Mouse (Mus musculus): ENCODE measurements at regions not wholly inside any gene's neighbourhood (a gene's known extent, or its start where the extent isn't known, plus 50 kb on each side); places are given as distances from the start of the nearest gene placed in this dataset.

- Histone ChIP-seq H3K27ac (replicated peaks in 1 of 2; ENCODE audit: control insufficient read depth in 1 of 2, insufficient read depth in 1 of 2, low read depth in 2 of 2, low read length in 2 of 2) (no peak overlapping the region), H3K4me1 (ENCODE audit: control insufficient read depth in 2 of 2, insufficient read depth in 2 of 2, low read length in 2 of 2) (peaks cover 5 to 7% of the 10 kb centered on the region in 2 experiments; a peak in 2 of 4 replicates), H3K9ac (ENCODE audit: low read length) (no peak overlapping the region), H3K4me2 (ENCODE audit: low read length) (no peak overlapping the region), H3K36me3 (ENCODE audit: control insufficient read depth, insufficient read depth, low read length) (no peaks in the 10 kb centered on the region), H3K4me3 (ENCODE audit: control insufficient read depth in 1 of 2, insufficient read depth in 1 of 2, low read depth in 1 of 2, low read length in 2 of 2) (no peak overlapping the region), H3K27me3 (ENCODE audit: control insufficient read depth, insufficient read depth, low read length) (0 out of 2 replicates have a peak, but pooled peaks cover 3% of the 10 kb centered on the region), H3K9me3 (ENCODE audit: control insufficient read depth, low read length) (no peaks in the 10 kb centered on the region)
- no peak for ATAC-seq (ENCODE audit: insufficient number of reproducible peaks, insufficient read depth, low FRiP score, low read depth)
- WGBS: 26% methylated on average over 11 of the region's 11 CpGs
These were observed 246.8 kb upstream of the Prox1 start for GRCm38 (mm10) chr1:190417326-190417725.

DNA sequence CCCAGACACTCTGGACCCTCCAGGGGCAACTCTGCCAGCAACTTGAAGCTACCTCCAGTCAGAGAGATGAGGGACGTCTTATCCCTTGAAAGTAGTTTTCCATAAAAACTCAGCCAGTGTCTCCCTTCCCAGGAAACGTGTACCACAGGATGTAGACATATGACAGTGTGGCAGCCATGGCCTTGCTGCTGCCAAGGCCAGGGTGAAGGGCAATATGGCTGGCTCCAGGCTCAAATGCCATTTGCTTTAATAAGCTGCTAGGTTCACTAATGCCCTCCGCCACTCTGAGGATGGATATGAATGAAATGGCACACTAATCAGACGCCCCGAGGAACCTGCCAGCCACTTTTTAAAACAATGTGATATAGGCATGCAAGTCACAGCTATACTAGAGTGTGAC is 241.2 kb upstream of the Prox1 start:
- Histone ChIP-seq H3K27ac (replicated peaks in 1 of 2; ENCODE audit: control insufficient read depth in 1 of 2, insufficient read depth in 1 of 2, low read depth in 2 of 2, low read length in 2 of 2) (no peak overlapping the region), H3K4me1 (ENCODE audit: control insufficient read depth in 2 of 2, insufficient read depth in 2 of 2, low read length in 2 of 2) (no peaks in the 10 kb centered on the region), H3K9me3 (ENCODE audit: control insufficient read depth, low read length) (no peaks in the 10 kb centered on the region), H3K4me3 (ENCODE audit: control insufficient read depth in 1 of 2, insufficient read depth in 1 of 2, low read depth in 1 of 2, low read length in 2 of 2) (no peak overlapping the region), H3K4me2 (ENCODE audit: low read length) (no peak overlapping the region), H3K27me3 (ENCODE audit: control insufficient read depth, insufficient read depth, low read length) (no peaks in the 10 kb centered on the region), H3K9ac (ENCODE audit: low read length) (no peak overlapping the region), H3K36me3 (ENCODE audit: control insufficient read depth, insufficient read depth, low read length) (no peaks in the 10 kb centered on the region)
- 86% methylated on average over 5 of the region's 5 CpGs for WGBS
- no peak for ATAC-seq (ENCODE audit: insufficient number of reproducible peaks, insufficient read depth, low FRiP score, low read depth)

DNA sequence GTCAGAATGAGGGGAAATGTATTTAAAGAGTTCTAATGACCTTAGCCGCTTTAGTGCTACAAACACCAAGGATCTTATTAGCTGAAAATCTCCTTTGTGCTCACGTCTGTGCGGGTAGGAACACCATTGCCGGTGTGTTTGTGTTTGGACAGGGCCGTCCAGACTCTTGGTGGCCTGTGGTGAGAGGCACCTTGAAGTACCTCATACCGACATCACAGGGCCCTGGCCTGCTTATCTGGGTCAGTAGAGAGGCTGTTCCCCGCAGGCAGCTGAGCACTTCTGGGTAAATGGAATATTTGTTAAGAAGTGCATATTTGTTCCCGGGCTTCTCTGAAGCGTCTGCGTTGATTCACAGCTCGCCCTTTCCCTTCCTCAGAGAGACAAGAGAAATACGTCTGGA is 232.8 kb upstream of the Prox1 start:
- WGBS: 32% methylated on average over 12 of the region's 12 CpGs
- Histone ChIP-seq H3K4me1 (ENCODE audit: control insufficient read depth in 2 of 2, insufficient read depth in 2 of 2, low read length in 2 of 2) (peaks cover 0 to 8% of the 10 kb centered on the region in 2 experiments; a peak in 2 of 4 replicates), H3K9ac (ENCODE audit: low read length) (no peak overlapping the region), H3K27ac (replicated peaks in 1 of 2; ENCODE audit: control insufficient read depth in 1 of 2, insufficient read depth in 1 of 2, low read depth in 2 of 2, low read length in 2 of 2) (no peak overlapping the region), H3K4me2 (ENCODE audit: low read length) (no peak overlapping the region), H3K9me3 (ENCODE audit: control insufficient read depth, low read length) (no peaks in the 10 kb centered on the region), H3K27me3 (ENCODE audit: control insufficient read depth, insufficient read depth, low read length) (no peaks in the 10 kb centered on the region), H3K36me3 (ENCODE audit: control insufficient read depth, insufficient read depth, low read length) (no peaks in the 10 kb centered on the region), H3K4me3 (ENCODE audit: control insufficient read depth in 1 of 2, insufficient read depth in 1 of 2, low read depth in 1 of 2, low read length in 2 of 2) (no peak overlapping the region)
- ATAC-seq (ENCODE audit: insufficient number of reproducible peaks, insufficient read depth, low FRiP score, low read depth): no peak

GRCm38 (mm10) chr1:190398308-190398707 is 227.8 kb upstream of the Prox1 start:
- no peak overlapping the region for H3K27ac ChIP-seq (replicated peaks in 1 of 2; ENCODE audit: control insufficient read depth in 1 of 2, insufficient read depth in 1 of 2, low read depth in 2 of 2, low read length in 2 of 2)
- no peak overlapping the region for H3K9ac ChIP-seq (ENCODE audit: low read length)
- 43% methylated on average over 6 of the region's 6 CpGs for WGBS
- H3K4me1 ChIP-seq (ENCODE audit: control insufficient read depth in 2 of 2, insufficient read depth in 2 of 2, low read length in 2 of 2): peaks cover 0 to 1% of the 10 kb centered on the region in 2 experiments; a peak in 2 of 4 replicates
- H3K4me3 ChIP-seq (ENCODE audit: control insufficient read depth in 1 of 2, insufficient read depth in 1 of 2, low read depth in 1 of 2, low read length in 2 of 2): no peak overlapping the region
- H3K36me3 ChIP-seq (ENCODE audit: control insufficient read depth, insufficient read depth, low read length): no peaks in the 10 kb centered on the region
- no peaks in the 10 kb centered on the region for H3K27me3 ChIP-seq (ENCODE audit: control insufficient read depth, insufficient read depth, low read length)
- H3K9me3 ChIP-seq (ENCODE audit: control insufficient read depth, low read length): no peaks in the 10 kb centered on the region
- no peak for ATAC-seq (ENCODE audit: insufficient number of reproducible peaks, insufficient read depth, low FRiP score, low read depth)
- no peak overlapping the region for H3K4me2 ChIP-seq (ENCODE audit: low read length)

GRCm38 (mm10) chr1:190397811-190398210 is 227.3 kb upstream of the Prox1 start:
- no peak overlapping the region for H3K4me2 ChIP-seq (ENCODE audit: low read length)
- H3K4me3 ChIP-seq (ENCODE audit: control insufficient read depth in 1 of 2, insufficient read depth in 1 of 2, low read depth in 1 of 2, low read length in 2 of 2): no peak overlapping the region
- no peaks in the 10 kb centered on the region for H3K36me3 ChIP-seq (ENCODE audit: control insufficient read depth, insufficient read depth, low read length)
- WGBS: 44% methylated on average over 2 of the region's 2 CpGs
- H3K4me1 ChIP-seq (ENCODE audit: control insufficient read depth in 2 of 2, insufficient read depth in 2 of 2, low read length in 2 of 2): no peaks in the 10 kb centered on the region
- no peaks in the 10 kb centered on the region for H3K9me3 ChIP-seq (ENCODE audit: control insufficient read depth, low read length)
- no peak for ATAC-seq (ENCODE audit: insufficient number of reproducible peaks, insufficient read depth, low FRiP score, low read depth)
- H3K27ac ChIP-seq (replicated peaks in 1 of 2; ENCODE audit: control insufficient read depth in 1 of 2, insufficient read depth in 1 of 2, low read depth in 2 of 2, low read length in 2 of 2): no peak overlapping the region
- H3K9ac ChIP-seq (ENCODE audit: low read length): no peak overlapping the region
- no peaks in the 10 kb centered on the region for H3K27me3 ChIP-seq (ENCODE audit: control insufficient read depth, insufficient read depth, low read length)

DNA sequence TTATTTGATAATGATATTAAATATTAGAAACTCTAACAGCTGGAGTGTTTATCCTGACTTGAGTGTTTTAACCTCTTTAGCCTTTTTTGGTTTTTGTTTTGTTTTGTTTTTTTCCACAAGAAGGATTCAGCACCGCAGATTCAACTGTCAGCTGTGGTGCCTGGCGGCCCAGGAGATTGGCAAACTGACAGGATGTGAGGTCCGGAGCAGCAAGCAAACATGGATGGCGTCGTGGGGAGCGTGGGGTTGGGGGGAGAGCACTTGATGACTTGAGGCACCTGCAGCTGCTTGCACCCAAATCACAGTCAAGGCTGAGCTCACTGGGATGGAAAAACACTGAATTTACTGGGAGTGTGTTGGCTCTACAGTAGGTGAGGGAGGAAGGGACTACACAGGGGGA is 222.5 kb upstream of the Prox1 start:
- Histone ChIP-seq H3K36me3 (ENCODE audit: control insufficient read depth, insufficient read depth, low read length) (no peaks in the 10 kb centered on the region), H3K4me3 (ENCODE audit: control insufficient read depth in 1 of 2, insufficient read depth in 1 of 2, low read depth in 1 of 2, low read length in 2 of 2) (no peak overlapping the region), H3K4me1 (ENCODE audit: control insufficient read depth in 2 of 2, insufficient read depth in 2 of 2, low read length in 2 of 2) (peaks cover 0 to 2% of the 10 kb centered on the region in 2 experiments; a peak in 2 of 4 replicates), H3K27me3 (ENCODE audit: control insufficient read depth, insufficient read depth, low read length) (no peaks in the 10 kb centered on the region), H3K9ac (ENCODE audit: low read length) (no peak overlapping the region), H3K9me3 (ENCODE audit: control insufficient read depth, low read length) (no peaks in the 10 kb centered on the region), H3K4me2 (ENCODE audit: low read length) (no peak overlapping the region), H3K27ac (replicated peaks in 1 of 2; ENCODE audit: control insufficient read depth in 1 of 2, insufficient read depth in 1 of 2, low read depth in 2 of 2, low read length in 2 of 2) (no peak overlapping the region)
- 62% methylated on average over 6 of the region's 6 CpGs for whole genome bisulfite sequencing
- no peak for ATAC-seq (ENCODE audit: insufficient number of reproducible peaks, insufficient read depth, low FRiP score, low read depth)

GRCm38 (mm10) chr1:190388853-190389252 is 218.3 kb upstream of the Prox1 start:
- Histone ChIP-seq H3K4me1 (ENCODE audit: control insufficient read depth in 2 of 2, insufficient read depth in 2 of 2, low read length in 2 of 2) (peaks cover 0 to 2% of the 10 kb centered on the region in 2 experiments; a peak in 2 of 4 replicates), H3K9ac (ENCODE audit: low read length) (no peak overlapping the region), H3K9me3 (ENCODE audit: control insufficient read depth, low read length) (no peaks in the 10 kb centered on the region), H3K27ac (replicated peaks in 1 of 2; ENCODE audit: control insufficient read depth in 1 of 2, insufficient read depth in 1 of 2, low read depth in 2 of 2, low read length in 2 of 2) (no peak overlapping the region), H3K4me2 (ENCODE audit: low read length) (no peak overlapping the region), H3K27me3 (ENCODE audit: control insufficient read depth, insufficient read depth, low read length) (no peaks in the 10 kb centered on the region), H3K4me3 (ENCODE audit: control insufficient read depth in 1 of 2, insufficient read depth in 1 of 2, low read depth in 1 of 2, low read length in 2 of 2) (no peak overlapping the region), H3K36me3 (ENCODE audit: control insufficient read depth, insufficient read depth, low read length) (no peaks in the 10 kb centered on the region)
- no peak for ATAC-seq (ENCODE audit: insufficient number of reproducible peaks, insufficient read depth, low FRiP score, low read depth)
- WGBS: 83% methylated on average over 4 of the region's 4 CpGs

- Histone ChIP-seq H3K36me3 (ENCODE audit: control insufficient read depth, insufficient read depth, low read length) (no peaks in the 10 kb centered on the region), H3K9me3 (ENCODE audit: control insufficient read depth, low read length) (no peaks in the 10 kb centered on the region), H3K27me3 (ENCODE audit: control insufficient read depth, insufficient read depth, low read length) (no peaks in the 10 kb centered on the region), H3K4me3 (ENCODE audit: control insufficient read depth in 1 of 2, insufficient read depth in 1 of 2, low read depth in 1 of 2, low read length in 2 of 2) (no peak overlapping the region), H3K27ac (replicated peaks in 1 of 2; ENCODE audit: control insufficient read depth in 1 of 2, insufficient read depth in 1 of 2, low read depth in 2 of 2, low read length in 2 of 2) (no peak overlapping the region), H3K4me1 (ENCODE audit: control insufficient read depth in 2 of 2, insufficient read depth in 2 of 2, low read length in 2 of 2) (no peaks in the 10 kb centered on the region), H3K9ac (ENCODE audit: low read length) (no peak overlapping the region), H3K4me2 (ENCODE audit: low read length) (no peak overlapping the region)
- WGBS: 89% methylated on average over 12 of the region's 12 CpGs
- ATAC-seq (ENCODE audit: insufficient number of reproducible peaks, insufficient read depth, low FRiP score, low read depth): no peak
These were observed 214.0 kb upstream of the Prox1 start for GRCm38 (mm10) chr1:190384555-190384954.

All from heart, embryonic 14.5 days (tissue).